Mouse (Mus musculus): ENCODE measurements at regions not wholly inside any gene's neighbourhood (a gene's known extent, or its start where the extent isn't known, plus 50 kb on each side); places are given as distances from the start of the nearest gene placed in this dataset.

- TF ChIP-seq CTCF (IDR thresholded peaks at IDR 0.05; ENCODE audit: low read depth) (no peak), EP300 (IDR thresholded peaks at IDR 0.05; ENCODE audit: low read depth) (no peak)
Measured at GRCm38 (mm10) chr15:24725170-24725569, 688.4 kb downstream of the Basp1 start.

All from heart, postnatal 0 days (tissue).